Mouse (Mus musculus): Measurements from ENCODE around the gene Fat3.

Fat3 gene

DNA sequence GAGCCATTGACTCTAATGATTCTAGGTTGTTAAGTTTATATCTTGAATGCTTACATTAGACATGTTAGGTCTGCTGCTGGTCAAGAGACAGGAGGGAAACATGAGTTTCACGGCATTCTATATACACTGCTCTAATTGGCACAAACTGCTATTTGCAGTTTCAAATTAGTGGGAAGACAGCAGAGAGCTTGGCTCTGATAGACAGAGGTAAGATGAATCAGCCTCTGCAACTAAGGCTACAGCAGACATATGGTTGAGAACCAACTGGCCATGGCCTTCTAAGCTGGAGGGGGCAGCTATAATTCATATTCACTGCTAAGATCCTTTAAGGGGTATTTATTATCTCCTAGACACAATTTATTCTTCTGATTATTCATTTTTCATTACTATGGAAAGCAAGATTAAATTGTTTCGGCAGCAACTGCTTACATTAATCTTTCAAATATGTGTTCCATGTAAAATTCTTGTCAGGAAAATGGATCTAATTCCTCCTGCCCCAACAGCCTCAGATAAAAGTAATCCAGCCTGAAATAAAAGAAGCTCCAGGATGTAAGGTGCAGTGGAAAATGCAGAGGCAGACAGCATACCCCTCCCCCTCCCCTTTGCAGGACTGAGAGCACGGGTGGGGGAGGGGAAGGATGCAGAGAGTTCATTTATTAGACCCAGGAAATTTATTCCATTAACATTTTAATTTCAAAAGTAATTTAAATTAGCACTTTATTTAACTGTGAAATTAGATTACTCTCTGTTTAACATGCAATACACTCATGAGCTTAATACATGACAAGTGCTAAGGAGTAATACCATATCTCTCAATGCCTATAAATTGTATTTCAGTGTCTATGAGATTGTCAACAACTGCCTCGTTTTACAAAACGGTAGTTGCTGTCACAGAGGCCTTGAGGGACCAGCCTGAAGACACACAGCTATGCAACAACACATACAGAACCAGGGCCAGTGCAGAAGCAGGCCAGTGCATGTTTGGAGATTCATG lies 189.9 kb downstream of the Fat3 start:
- DNase-seq (ENCODE audit: low spot score in 2 of 2) = no peak

DNA sequence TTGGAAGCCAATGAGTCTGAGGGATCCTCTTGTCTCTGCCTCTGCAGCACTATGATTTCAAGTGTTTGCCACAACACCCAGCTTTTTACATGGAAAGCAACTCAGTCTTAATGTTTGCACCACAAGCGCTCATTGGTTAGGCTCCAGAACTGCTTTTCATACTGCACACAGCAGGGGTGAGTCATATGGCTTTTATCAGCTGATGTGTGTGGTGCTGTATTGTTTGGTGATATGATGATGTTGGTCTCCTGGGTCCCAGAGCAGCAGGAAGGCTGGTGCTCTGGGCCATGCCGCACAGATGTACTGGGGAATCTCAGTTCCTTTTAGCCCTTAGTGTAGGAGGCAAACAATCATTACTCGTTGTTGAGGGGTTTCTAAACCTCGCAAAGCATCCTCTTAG lies 190.8 kb downstream of the Fat3 start:
- DNase-seq (ENCODE audit: low spot score in 2 of 2) = no peak

DNA sequence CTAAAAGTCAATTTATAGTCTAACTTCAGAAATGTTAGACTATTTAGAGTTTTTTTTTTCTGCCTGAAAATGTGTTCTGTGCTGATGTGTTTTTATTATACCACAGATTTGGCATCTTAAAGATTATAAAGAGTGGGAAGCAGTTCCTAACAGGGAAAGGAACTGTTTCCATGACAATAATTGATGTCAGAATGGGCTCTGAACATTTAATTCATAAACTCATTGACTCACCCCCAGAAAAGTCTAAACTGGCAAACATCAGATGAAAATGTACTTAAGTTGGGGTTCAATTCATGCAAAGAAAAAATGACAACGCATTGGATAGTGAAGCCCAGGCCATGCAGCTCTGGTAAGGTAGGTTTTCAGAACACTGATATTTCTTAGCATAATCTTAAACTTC lies 193.3 kb downstream of the Fat3 start:
- no peak for DNase-seq (ENCODE audit: low spot score in 2 of 2)

DNA sequence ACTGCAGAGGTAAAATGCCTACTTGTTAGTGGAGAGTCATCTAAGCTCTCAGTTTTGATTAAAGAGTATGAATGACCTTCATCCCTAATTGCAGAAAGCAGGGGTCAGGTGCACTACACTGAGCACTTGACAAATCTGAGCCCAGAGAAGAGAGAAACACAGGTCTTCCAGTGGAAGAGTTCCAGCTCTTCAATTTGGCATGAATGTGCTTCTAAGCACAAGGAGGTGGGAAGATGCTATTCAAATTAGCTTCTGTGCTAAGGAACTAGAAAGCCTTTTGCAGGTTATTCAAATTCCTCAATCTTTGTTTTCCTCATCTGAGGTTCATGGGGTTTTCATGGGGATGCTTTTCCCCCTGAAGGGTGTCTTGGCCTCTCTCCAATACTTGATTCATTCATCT lies 194.9 kb downstream of the Fat3 start:
- no peak for DNase-seq (ENCODE audit: low spot score in 2 of 2)

DNA sequence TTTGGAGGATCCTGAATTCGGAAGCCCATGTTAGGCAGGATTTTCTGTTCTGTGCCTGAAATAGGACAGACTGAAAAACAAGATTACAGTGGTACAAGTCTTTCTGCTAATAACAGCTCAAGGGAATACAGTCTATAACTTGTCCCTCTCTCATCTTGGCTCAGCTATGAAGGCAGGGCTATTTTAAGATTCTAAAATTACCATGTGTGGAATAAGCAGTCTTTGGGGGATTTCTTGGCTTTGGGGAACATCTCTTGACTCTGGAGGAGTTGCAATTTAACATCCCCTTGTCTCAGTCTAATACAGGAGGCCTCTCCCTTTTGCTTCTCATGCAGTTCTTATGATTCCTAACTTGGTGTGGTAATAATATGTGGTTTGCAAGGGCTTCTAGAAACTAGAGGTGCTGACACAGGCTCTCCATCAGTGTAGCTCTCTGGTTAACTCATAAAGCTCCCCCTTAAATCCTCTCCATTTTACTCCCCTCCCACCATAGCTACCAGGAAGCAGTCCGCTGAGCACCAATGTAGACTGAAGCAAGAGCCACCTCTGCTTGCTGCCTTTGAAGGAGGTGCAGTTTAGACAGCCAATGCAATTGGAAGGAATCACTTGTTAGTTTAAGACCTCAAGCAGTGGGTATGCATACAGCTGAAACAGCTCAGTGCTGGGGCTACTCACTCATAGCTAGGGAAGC lies 195.5 kb downstream of the Fat3 start:
- DNase-seq (ENCODE audit: low spot score in 2 of 2) = no peak

DNA sequence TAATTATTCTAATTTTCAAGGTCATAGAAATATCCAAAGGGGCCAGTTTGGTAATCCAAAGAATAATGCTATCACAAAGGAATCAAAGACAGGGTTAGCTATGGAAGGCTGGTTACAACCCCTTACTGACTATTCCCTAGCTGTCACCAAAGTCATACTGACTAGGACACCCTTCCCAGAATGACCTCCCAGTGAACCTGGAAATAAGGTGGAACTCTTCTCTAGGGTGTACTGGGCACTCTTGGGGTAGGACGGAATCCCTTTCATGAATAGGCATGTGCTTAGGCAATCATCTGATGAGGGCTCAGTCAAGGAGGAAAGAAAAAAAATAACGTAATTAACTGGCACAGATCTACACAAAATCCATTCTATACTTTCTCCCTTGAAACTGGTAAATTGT lies 196.1 kb downstream of the Fat3 start:
- DNase-seq (ENCODE audit: low spot score in 2 of 2) = no peak

DNA sequence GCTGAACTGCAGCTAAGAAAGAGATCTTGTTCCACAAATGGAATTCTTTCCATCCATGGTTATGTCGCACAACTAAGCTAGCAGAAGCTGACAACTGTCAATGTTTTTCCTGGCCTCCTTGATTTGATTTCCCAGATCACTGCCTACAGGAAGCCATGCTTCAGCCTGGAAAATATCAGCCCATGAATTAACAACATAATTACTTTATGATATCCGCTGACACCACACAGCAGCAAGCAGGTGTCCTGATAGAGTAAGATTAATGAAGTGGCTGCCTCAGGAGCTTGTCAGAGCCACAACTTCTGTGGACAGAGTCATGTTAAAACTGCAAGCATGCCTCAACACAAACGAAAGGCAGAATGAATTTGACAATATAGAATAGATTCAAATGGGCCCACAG lies 198.6 kb downstream of the Fat3 start:
- DNase-seq (ENCODE audit: low spot score in 2 of 2) = no peak

DNA sequence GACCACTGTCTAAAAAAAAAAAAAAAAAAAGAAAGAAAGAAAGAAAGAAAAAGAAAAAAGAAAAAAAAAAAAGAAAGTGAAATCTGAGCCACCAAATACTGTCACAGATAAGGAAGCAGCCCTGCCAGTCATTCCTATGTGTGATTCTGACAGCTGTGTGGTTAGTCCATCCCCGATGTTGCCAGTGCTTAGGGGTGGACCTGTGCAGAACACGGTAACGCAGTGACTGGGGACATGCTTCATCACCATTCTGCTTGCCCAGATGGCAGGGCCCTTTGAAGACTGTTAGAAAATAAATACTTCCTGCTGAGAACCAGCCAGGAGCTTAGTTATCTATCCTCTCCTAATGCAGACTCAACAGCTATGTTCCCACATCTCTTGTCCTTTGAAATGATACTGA lies 203.2 kb downstream of the Fat3 start:
- DNase-seq (ENCODE audit: low spot score in 2 of 2) = no peak

DNA sequence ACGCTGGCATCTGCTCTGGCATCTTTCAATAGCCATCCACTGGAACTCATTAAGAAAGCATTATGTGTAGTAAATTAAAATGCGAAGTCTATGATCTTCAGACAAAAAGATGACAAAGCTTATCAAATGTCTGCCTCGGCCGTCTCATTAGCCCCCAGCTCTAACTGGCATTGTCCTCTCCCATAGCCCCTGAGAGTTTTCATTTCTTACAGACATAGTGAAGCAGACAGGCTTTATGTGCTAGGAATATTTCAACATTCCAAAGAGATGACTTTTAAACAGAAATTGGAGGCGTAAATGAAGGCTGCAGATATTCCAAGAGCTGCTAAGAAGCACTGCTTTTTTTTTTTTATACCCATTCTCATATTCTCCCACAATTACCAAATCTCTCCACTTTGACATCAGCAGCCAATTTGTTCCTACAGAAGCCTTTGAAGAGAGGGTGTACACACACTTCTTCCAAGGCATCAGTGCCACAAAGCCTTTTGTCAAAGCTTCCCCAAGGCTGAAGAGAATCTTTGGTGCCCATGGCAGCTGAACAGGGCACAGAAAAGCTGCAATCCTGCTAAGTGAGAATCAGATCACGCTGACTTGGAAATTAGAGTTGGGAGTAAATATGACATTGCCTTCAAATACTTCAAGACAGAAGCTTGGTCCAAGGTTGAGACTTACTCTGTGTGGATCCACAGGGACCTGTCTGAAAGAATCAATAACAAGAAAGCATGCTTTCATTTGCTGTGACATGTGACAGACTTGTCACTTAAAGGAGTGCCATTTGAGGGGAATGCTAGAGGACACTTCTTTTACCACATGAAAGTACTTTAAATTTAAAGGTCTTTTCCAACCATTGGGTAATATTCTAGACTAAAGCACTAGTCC lies 206.9 kb downstream of the Fat3 start:
- DNase-seq (ENCODE audit: low spot score in 2 of 2) = no peak

DNA sequence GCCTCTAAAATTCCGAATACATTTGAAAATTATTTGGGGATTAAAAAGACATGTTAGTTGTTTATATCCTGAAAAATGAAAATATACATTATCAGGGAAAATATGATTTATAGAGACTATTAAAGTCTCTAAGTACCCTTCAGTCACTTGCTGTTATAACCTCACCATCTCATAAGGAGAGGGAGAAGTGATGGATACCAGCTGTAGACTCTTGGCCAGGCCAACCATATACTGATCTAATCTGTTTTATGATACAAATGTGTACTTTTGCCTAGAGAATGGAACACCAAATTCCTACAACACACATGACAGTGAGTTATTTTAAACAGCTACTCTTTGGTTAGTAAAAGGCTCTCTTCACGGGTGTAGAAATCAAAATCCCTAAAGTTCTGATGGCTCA lies 208.6 kb downstream of the Fat3 start:
- DNase-seq (ENCODE audit: low spot score in 2 of 2) = no peak

DNA sequence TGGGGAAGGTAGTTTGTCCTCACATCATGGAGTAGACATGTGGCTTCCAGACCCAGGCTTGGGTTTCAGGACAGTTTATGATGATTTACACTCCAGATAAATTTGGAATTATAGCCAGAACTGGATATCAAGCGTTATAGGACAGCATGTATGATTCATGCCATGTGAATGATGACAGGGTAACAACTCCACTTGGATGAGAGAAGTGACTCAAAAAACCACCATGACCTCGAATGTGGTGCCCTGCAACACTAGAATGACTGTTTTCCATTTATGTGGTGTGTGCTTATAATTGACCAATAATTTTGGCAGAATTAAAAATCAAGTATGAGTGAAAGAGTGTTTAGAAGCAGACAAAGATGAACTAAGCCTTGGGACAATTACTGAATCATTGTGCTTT lies 210.2 kb downstream of the Fat3 start:
- DNase-seq (ENCODE audit: low spot score in 2 of 2) = no peak

DNA sequence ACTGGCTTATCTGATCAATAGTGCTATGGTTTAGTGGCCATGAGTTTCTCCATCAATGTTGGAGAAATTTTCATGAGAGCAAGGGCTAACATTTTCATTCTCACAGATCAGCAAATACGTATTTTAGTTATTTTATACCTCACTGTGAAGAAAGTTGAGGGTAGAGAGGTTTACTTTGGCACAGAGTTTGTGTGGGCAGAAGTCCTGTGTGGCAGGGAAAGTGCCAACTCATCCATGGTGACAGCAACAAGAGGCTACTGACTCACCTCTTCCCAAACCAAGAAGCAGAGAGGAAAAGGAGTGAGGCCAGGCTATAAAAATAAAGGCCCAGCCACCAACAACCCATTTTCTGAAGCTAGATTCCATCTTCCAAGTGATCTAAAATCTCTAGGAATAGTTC lies 218.1 kb downstream of the Fat3 start:
- no peak for DNase-seq (ENCODE audit: low spot score in 2 of 2)

DNA sequence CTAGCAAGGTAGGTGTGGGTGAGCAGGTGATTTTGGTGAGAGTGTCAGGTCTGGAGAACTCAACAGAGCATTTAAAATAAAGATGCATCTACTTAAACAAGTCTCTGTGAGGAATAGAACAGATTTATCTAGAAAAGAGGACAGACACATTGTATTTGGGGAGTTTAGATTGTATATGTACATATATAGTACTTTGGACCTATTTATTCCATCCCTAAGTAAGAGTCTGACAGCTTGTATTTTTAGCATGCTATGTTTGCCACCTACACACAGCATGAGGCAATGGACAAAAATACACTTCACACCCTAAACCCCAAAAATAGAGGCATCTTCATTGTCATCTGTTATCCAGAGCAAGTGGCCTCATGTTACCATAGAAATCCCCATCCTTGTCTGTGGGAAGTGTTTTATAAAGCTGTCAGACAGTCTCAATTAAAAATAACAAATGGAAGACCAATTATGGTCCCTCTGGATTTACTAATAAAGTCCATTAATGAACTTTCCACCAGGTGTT lies 218.7 kb downstream of the Fat3 start:
- no peak for DNase-seq (ENCODE audit: low spot score in 2 of 2)

DNA sequence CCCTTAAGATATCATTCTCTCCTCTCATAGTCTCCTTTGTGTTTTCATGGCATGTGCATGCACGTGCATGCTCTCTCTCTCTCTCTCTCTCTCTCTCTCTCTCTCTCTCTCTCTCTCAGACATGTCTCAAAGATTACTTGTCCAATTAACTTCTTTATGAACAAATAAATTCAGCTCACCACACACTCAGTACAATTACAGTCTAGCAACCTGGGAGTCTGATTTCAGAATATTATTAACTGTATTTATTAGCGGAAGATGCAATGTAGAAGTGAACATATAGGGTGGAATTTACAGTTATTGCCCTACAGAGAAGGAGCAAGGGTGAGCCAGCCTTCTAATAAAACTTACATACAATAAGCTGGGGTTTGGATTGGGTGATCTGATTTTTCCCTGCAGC lies 225.5 kb downstream of the Fat3 start:
- no peak for DNase-seq (ENCODE audit: low spot score in 2 of 2)

DNA sequence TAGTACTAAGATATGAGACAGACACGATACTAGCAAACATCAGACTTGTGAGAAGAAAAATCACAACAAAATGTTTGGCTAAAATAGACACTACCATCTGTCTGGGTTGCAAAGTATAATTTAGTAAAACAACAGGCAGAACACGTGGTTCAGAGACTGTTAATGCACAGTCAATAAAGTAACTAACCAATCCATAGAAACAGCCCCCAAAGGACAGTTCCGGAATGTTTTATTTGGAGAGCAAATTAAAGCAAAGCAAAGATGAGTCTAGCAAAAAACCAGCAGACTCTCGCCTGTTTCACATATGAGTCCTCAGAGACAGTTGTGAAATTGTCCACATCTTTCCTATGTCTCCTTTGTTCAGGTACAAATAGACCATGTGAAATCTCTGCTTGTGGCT lies 227.0 kb downstream of the Fat3 start:
- no peak for DNase-seq (ENCODE audit: low spot score in 2 of 2)

DNA sequence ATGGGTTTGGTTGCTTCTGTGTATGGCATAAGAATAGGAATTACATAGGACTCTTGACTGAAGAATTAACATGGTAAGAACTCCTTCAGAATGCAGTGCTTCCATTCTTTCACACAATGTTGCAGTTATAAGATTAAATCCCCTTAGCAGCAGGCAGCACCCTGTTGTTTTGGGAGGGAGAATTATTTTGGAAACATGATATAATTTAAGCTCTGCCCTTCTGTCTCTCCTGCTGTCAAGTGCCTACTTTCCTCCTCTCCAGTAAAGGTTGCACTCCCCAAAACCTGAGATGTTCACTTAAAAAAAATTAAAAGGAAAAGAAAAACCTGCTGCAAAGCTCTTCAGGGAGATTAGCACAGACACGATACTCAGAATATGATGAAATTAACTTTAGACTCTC lies 228.3 kb downstream of the Fat3 start:
- no peak for DNase-seq (ENCODE audit: low spot score in 2 of 2)

DNA sequence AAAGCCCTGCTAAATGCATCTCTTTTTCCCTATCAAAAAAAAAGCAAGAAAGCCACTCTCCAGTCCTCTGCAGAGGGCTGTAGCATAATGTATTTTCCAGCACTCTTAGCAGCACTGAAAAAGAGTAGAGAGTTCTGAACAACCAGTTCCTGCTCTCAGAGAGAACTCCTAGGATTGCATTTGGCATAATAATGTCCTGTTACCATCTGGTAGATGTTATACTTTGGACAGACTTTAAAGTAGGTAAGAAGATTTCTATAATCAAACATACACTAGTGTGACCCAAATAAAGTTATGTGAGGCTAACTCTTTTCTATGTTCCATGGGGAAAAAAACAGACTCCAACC lies 230.3 kb downstream of the Fat3 start:
- no peak for DNase-seq (ENCODE audit: low spot score in 2 of 2)

DNA sequence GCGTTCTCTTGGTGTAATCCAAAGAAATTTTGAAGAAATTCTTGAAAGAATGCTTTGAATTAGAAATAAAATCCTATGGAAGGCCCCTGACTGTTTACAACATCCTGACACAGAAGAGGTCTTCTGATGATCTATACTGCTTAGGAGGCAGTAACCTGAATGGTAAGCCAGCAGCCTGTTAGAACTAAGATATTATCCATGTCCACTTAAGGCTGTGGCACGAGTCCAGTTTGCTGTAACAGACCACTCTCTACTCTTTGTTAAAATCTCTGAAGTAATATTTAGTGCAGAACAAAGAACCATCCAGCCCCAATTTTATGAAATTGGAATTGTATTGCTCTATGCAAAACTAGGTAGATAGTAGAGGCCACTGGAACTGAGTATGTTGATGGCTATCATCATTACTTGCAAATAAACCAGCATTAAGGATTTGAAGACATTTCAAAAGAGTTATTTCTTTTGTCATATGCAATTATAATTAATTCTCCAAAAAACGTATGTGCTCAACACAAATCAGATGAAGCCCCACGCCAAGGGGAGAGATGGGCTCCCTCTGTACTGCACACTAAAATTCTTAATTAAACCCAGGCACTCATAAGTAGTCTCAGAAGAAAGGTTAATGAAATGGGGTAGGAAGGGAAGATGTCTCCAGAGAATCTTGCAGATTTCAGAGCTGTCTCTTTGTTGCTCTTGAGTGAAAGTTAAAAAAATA lies 230.9 kb downstream of the Fat3 start:
- no peak for DNase-seq (ENCODE audit: low spot score in 2 of 2)

DNA sequence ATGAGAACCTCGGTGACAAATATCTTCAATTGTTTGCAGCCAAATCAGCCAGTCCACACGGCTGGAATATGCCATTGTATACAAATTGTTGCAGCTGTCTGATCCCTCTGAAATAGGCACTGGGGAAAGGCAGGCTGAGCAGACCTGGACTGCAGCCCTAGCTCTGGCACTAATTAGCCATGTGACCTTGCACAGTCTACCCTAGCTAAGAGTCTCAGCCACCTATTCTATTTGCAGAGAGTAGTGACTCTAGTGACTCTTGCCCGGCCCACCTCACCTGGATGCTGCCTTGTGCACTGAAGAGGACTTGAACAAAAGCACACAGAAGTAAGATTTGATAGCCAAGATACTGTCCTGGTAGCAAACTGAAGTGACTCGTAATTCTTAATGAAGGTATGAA lies 235.6 kb downstream of the Fat3 start:
- DNase-seq (ENCODE audit: low spot score in 2 of 2) = no peak

DNA sequence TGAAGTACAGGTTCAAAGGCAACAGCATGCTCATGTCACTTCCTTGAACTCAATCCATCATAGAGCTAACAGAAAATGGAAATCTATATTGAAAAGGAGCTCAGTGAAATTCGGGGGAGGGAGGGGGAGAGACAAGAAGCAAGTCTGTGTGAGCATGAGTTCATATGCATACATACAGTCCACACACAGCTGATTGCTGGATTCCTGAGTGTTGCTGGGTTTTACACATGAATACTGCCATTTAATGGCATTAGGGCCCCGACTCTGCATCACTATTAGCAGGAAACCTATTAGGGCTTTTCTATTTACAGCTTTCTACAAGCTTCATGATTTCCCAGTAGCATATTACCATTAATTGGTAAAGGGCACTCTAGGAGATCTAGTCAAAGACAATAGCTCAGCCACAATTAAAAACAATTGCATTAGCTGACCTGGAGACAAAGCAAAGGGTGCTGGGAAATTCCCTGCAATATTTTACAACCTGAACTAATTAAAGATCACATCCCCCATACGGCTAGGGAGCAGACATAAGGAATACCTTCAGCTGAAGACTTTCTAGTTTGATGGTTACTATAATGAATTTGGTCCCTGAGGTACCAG lies 243.7 kb downstream of the Fat3 start:
- no peak for DNase-seq (ENCODE audit: low spot score in 2 of 2)

DNA sequence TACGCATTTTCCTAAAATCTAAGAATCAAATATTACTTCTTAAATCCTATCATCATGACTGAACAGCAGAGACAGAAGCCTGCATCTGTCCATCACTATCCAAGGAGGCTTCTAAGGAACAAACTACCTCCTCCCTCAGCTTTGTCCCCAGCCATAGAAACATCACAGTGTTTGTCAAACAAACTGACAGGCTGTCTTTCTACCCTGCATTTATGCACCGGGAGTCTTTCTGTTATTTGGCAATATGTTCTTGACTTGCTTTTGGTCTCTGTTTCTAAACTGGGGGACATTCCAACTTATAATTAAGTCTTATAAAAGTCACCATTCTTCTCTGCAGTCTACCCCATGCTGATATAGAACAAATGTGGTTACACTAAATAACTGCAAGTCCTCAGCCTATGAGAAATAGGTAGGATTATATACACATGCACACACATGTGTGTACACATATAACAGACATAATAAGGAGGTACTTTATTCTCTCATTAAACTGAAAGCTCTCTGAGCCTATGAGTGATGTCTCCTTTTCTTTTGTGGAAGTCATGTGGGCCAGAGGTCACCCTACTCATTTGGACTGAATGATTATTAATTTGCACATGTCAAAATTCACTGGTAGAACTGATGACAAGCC lies 244.4 kb downstream of the Fat3 start:
- no peak for DNase-seq (ENCODE audit: low spot score in 2 of 2)

All from right cerebral cortex, adult 2 months (tissue).